Mouse (Mus musculus) G1E (cell line): Measurements from ENCODE around the gene Commd3.

ENCODE experiments used
- CTCF ChIP-seq: IDR thresholded peaks from 2 replicates; pipeline ENCODE4 v1.5.1; 2012; ENCODE audit warnings: low read depth, low read length, inconsistent platforms, mixed read lengths
- GATA1 ChIP-seq: IDR thresholded peaks from 2 replicates; pipeline ENCODE4 v1.6.1; 2012; ENCODE audit warnings: borderline replicate concordance, low read length, inconsistent platforms, mixed read lengths

DNA sequence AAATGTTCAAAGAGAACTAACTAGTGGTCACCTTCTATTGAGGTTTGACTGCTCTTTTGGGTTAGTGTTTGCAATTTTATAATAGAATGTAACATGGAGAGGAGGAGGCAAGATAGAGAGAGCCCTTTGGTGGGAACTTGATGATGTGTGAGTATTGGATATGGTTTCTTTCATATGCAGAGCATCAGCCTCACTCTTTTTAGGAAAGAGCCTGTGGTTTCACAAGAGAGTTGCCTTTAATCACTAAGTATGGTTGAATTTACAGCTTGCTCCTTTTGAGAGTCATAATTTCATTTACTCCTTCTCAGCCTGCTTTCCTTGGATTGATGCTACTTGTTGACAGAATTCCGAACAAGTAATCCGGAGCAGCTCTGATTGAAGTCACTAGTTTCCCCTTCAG is 7.5 kb downstream of the Commd3 start:
- no peak for TF ChIP-seq GATA1
- TF ChIP-seq CTCF = no peak
